Mouse (Mus musculus): Measurements from ENCODE around the gene Klhdc8b.

The Klhdc8b gene

GRCm38 (mm10) chr9:108451519-108452160 lies 9.7 kb downstream of the Klhdc8b start:
- DNase-seq (ENCODE audit: low read depth, low spot score) = peak; percentile 35

- no peak for DNase-seq (ENCODE audit: low read depth, low spot score)
Measured at GRCm38 (mm10) chr9:108451170-108451493, 10.2 kb downstream of the Klhdc8b start.

DNA sequence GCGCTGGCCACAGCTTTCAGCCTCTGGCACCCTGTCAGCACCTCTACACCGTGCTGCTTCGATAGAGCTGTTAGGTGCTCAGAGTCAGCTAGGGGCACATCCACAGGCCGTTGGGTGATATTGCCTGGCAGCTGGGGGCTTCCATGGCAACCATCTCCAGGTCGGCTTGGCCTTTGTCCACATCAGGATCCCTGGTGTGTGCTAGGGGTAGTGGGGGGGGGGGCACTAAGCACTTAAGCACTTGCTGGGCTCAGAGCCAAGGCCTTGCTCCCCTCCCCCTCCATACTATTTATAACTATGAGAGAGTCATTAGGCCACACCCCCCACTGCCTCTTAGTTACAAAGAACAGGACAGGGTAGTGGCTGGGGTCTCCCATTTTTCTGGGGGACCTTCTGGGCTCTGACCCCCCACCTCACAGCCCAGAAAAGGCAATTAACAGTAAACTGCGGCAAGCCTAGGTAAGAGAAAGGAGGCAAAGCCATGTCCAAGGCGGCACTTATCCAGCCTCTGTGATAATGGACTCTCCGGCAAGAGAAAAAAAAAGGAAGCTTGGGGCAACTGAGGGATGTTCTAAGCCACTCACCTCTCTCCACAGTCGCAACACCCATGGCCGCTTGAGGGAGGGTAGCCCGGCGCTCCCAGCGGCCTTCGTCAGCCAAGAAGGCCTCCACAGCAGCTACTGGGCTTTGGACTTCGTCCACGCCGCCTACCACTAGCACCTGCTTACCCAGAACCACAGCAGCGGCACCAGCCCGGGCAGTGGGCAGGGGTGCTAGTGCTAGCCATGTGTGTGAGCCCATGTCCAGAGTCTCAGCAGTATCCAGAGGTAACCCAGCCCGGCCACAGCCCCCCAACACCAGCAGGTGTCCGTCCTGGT lies 10.8 kb downstream of the Klhdc8b start:
- DNase-seq (ENCODE audit: low read depth, low spot score) = no peak

DNA sequence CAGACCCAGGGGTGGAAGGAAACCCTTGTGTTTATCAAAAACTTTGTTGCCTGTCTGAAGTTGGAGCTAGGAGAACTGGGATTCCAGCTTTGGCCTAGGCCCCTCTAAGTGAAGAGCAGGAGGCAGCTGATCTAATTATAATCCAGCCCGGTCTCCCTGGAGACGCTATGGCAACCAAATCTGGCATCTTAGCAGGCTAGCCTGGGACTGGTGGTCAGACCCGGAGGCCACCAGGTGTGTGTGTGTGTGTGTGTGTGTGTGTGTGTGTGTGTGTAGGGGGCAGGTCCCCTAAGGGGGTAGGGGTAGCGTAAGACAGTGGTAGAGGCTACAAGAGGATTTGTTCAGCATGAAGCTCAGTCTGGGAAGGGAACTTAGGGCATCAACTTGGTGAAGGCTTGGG lies 11.5 kb downstream of the Klhdc8b start:
- DNase-seq (ENCODE audit: low read depth, low spot score) = no peak

DNA sequence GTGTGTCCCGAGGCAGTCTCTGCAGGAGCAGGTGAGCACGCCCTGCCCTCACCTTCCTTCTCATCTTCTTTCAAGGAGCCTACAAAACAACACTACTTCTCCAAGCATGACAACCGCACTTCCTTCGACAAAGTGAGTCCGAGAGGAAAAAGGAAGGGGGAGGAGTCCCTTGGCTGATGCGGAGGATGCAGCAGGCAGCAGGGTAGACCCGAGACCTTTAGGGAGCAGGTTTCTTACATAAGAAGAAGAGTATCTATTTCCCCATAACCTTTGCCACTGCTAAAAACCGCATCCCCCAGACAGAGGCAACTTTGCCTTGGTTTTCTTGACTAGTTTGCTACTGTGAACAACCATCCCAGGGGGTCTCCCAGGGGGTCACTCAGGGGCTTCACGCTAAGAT lies 16.3 kb downstream of the Klhdc8b start:
- no peak for DNase-seq (ENCODE audit: low read depth, low spot score)

- no peak for DNase-seq (ENCODE audit: low read depth, low spot score)
Measured at GRCm38 (mm10) chr9:108441236-108441919, 20.0 kb downstream of the Klhdc8b start.

DNA sequence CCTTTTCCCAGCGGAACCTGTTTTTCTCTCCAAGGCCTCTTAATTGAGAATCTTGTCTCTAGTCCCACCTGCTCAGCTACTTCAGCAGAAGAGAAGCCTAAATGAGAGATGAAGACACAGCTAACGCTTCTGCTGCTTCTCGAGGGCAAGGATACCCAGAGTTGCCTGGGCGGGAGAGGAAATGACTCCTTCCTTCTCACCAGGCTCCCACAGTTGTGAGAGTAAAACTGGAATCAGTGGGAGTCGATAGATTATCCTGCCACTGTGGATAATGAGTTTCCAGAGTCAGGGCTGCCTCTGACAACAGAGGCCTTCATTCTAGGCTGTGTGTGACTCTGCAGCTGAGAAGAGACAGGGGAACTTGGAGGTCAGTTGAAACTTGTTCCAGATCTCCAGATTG lies 20.9 kb downstream of the Klhdc8b start:
- DNase-seq (ENCODE audit: low read depth, low spot score) = no peak

DNA sequence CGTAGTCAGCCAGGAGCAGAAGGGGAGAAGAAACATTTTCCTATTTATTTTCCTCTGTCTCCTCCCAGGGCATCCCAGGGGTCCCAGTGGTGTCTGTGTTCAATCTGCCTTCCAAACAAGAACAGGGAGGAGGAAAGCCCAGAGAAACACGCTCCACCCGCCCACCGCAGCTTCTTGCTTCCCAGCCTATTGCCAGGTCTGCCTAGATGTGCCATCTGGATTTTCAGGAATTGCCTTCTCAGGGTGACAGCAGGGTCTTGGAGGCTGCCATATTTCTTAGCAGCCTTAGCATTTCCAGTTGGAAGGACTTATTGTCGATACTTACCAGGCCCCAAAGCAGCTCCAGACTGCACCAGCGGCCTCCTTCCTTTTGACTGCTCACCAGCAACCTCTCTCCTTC lies 22.2 kb downstream of the Klhdc8b start:
- no peak for DNase-seq (ENCODE audit: low read depth, low spot score)

GRCm38 (mm10) chr9:108436182-108436581 lies 25.2 kb downstream of the Klhdc8b start, which contains the start of gene BC048562:
BC048562 (plus strand) TSS chr9:108436482.
- no peak for DNase-seq (ENCODE audit: low read depth, low spot score)

DNA sequence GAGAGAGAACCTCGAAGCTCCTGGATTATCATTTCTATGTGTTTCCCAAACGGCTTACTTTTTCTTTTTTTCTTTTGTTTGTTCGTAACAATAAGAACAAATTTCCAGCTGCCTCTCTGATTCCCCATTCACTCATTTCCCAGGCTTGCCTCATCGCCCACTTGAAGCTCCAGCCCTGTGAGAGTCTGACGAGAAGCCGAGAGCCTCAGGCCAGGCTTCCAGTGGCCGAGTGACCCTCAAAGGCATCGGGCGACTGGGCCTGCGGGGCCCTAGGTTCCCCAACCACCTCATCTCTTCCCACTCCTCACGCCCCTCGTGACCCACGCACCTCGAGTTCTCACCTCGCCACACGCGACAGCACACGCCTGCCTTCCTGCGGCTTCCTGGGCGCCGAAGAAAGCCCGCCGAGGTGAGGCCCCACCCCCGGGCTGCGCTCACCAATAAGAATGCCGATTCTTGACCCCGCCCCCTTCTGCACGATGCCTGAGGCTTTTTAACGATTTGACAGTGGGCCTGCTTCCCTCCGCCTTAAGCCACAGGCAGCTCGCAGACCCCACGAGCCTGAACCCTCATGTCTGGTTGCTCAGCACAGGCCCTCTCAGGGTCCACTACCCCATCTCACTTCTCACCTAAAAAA lies 29.8 kb downstream of the Klhdc8b start:
- peak; percentile 79 for DNase-seq (ENCODE audit: low read depth, low spot score)

DNA sequence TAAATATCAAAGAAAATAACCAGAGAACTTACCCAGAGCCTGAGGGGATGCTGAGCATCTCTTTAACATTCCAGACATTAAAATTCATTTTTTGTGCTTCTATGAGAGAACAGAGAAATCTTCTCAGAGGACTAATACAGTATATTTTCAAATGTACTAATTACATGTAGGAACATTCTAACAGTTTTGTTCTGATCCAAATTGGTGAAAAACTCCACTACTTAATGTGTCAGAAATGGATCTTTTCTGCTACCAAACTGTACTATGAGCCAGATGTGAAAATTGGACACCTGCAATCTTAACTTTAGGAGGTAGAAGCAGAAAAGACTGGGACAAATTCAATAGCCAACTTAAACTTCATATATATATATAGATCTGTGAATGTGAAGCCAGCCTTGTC lies 33.0 kb downstream of the Klhdc8b start, which contains the start of gene Ccdc36:
Ccdc36 (minus strand) TSS at position 101 of the 400 bp plus-strand sequence.
- DNase-seq (ENCODE audit: low read depth, low spot score) = no peak

- no peak for DNase-seq (ENCODE audit: low read depth, low spot score)
Measured at GRCm38 (mm10) chr9:108412221-108412620, 49.2 kb downstream of the Klhdc8b start.

GRCm38 (mm10) chr9:108411381-108411942 lies 49.9 kb downstream of the Klhdc8b start:
- no peak for DNase-seq (ENCODE audit: low read depth, low spot score)

- no peak for DNase-seq (ENCODE audit: low read depth, low spot score)
Measured at GRCm38 (mm10) chr9:108409535-108409934, 51.8 kb downstream of the Klhdc8b start.

GRCm38 (mm10) chr9:108404451-108404850 lies 56.9 kb downstream of the Klhdc8b start:
- DNase-seq (ENCODE audit: low read depth, low spot score) = no peak

DNA sequence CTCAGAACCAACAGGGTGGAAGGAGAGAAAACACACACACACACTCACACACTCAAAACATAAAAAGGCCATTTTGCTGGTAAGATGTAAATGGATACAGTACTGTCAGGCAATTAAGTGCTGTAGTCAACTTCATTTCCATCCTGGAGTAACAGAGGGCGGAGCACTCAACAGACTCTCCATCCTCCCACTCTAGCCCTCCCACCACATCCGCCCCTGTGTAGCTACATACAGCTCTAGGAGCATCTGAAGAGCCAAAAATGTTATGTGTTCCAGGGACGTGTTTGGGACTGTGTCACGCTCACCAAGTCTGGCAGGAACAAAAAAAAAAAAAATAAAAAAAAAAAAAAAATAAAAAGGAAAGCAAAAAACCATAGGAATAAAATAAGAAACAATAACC lies 58.3 kb downstream of the Klhdc8b start:
- DNase-seq (ENCODE audit: low read depth, low spot score) = no peak

GRCm38 (mm10) chr9:108401186-108401960 lies 60.0 kb downstream of the Klhdc8b start:
- no peak for DNase-seq (ENCODE audit: low read depth, low spot score)

GRCm38 (mm10) chr9:108398324-108398723 lies 63.1 kb downstream of the Klhdc8b start:
- DNase-seq (ENCODE audit: low read depth, low spot score) = no peak

Data from ES-CJ7 (cell line).